Mouse (Mus musculus): ENCODE data around the gene H2-Q10. TPM values are rescaled to one million over a fixed set of nuclear protein-coding genes. Genes with fewer than 3 reads are reported as not detected.
"Not testable (repeated sequence)": the region's sequence is repeated elsewhere in the genome, so short reads cannot be mapped to it uniquely, and the experiment has no call there.

The H2-Q10 gene
- polyA plus RNA-seq, 1 experiment, result 5.8 TPM

GRCm38 (mm10) chr17:35504628-35505481, 35.0 kb downstream of the H2-Q10 start:
- Histone ChIP-seq H3K4me3 (ENCODE audit: insufficient read depth, low read length) (no peak overlapping the region), H3K4me1 (ENCODE audit: control insufficient read depth, insufficient read depth, low read length) (no peaks in the 10 kb centered on the region), H3K27ac (ENCODE audit: insufficient read depth, low read depth, low read length) (no peak overlapping the region)
- TF ChIP-seq CTCF (IDR thresholded peaks at IDR 0.05; ENCODE audit: low read depth, low read length) (no peak), POLR2A (IDR thresholded peaks at IDR 0.05; ENCODE audit: borderline replicate concordance, low read depth, low read length) (no peak)

DNA sequence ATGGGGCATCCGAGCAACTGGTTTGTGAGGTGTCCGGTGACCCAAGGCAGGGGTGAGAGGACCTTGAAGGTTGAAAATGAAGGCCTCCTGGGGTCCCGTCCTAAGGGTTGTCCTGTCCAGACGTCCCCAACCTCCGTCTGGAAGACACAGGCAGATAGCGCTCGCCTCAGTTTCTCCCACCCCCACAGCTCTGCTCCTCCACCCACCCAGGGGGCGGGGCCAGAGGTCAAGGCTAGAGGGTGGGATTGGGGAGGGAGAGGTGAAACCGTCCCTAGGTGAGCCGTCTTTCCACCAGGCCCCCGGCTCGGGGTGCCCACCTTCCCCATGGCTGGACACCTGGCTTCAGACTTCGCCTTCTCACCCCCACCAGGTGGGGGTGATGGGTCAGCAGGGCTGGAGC, 35.9 kb downstream of the H2-Q10 start, which contains the start of gene Pou5f1:
Gene Pou5f1 (plus strand): TSS at position 243 of the 400 bp plus-strand sequence.
- Histone ChIP-seq H3K4me1 (ENCODE audit: control insufficient read depth, insufficient read depth, low read length) (no peaks in the 10 kb centered on the region), H3K27ac (ENCODE audit: insufficient read depth, low read depth, low read length) (no peak within 1 kb of the TSS), H3K4me3 (ENCODE audit: insufficient read depth, low read length) (no peak within 1 kb of the TSS)
- TF ChIP-seq POLR2A (IDR thresholded peaks at IDR 0.05; ENCODE audit: borderline replicate concordance, low read depth, low read length), result no peak
- no peak for TF ChIP-seq CTCF (IDR thresholded peaks at IDR 0.05; ENCODE audit: low read depth, low read length)

DNA sequence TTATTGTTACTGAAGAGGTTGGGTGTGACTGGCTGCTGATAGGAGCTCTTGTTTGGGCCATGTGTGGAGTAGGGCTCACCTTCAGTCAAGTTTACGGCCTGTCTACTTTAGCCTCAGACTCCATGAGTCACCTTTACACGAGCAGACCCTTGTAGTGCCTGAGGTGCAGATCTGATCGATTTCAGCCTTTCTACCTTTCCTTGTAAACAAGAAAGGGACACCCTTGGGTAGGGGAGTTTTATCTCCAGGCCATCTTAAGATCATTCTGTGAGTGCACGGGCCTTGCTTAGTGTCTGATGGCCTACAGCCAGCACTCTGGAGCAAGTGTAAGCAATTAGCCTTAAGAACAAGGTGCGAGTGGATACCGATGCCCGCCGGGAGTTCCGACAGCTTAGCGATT, 37.0 kb downstream of the H2-Q10 start:
- H3K4me3 ChIP-seq (ENCODE audit: insufficient read depth, low read length), result no peak overlapping the region
- TF ChIP-seq CTCF (IDR thresholded peaks at IDR 0.05; ENCODE audit: low read depth, low read length) (no peak), POLR2A (IDR thresholded peaks at IDR 0.05; ENCODE audit: borderline replicate concordance, low read depth, low read length) (no peak)
- no peak overlapping the region for H3K27ac ChIP-seq (ENCODE audit: insufficient read depth, low read depth, low read length)
- H3K4me1 ChIP-seq (ENCODE audit: control insufficient read depth, insufficient read depth, low read length), result no peaks in the 10 kb centered on the region

- Histone ChIP-seq H3K4me1 (ENCODE audit: control insufficient read depth, insufficient read depth, low read length) (no peaks in the 10 kb centered on the region), H3K27ac (ENCODE audit: insufficient read depth, low read depth, low read length) (no peak overlapping the region), H3K4me3 (ENCODE audit: insufficient read depth, low read length) (no peak overlapping the region)
- TF ChIP-seq CTCF (IDR thresholded peaks at IDR 0.05; ENCODE audit: low read depth, low read length) (no peak), POLR2A (IDR thresholded peaks at IDR 0.05; ENCODE audit: borderline replicate concordance, low read depth, low read length) (no peak)
Observed at GRCm38 (mm10) chr17:35507556-35508260, 37.8 kb downstream of the H2-Q10 start.

- not testable (repeated sequence) for H3K4me1 ChIP-seq (ENCODE audit: control insufficient read depth, insufficient read depth, low read length); H3K27ac ChIP-seq (ENCODE audit: insufficient read depth, low read depth, low read length); H3K4me3 ChIP-seq (ENCODE audit: insufficient read depth, low read length)
Observed at GRCm38 (mm10) chr17:35508279-35508678, 38.4 kb downstream of the H2-Q10 start.

DNA sequence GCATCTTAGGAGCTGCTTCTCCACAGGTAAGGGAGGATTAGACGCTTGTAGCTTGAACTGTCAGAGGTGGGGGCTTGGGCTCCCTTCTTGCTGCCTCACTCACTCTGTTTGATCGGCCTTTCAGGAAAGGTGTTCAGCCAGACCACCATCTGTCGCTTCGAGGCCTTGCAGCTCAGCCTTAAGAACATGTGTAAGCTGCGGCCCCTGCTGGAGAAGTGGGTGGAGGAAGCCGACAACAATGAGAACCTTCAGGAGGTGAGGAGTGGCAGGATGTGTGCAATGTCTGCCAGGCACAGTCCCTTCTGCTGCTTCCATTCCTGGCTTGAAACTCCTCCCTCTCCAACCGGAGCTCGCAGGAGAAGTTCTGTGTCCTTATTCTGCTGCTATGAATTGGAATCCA, 39.4 kb downstream of the H2-Q10 start:
- no peaks in the 10 kb centered on the region for H3K4me1 ChIP-seq (ENCODE audit: control insufficient read depth, insufficient read depth, low read length)
- TF ChIP-seq CTCF (IDR thresholded peaks at IDR 0.05; ENCODE audit: low read depth, low read length) (no peak), POLR2A (IDR thresholded peaks at IDR 0.05; ENCODE audit: borderline replicate concordance, low read depth, low read length) (no peak)
- no peak overlapping the region for H3K4me3 ChIP-seq (ENCODE audit: insufficient read depth, low read length)
- no peak overlapping the region for H3K27ac ChIP-seq (ENCODE audit: insufficient read depth, low read depth, low read length)

DNA sequence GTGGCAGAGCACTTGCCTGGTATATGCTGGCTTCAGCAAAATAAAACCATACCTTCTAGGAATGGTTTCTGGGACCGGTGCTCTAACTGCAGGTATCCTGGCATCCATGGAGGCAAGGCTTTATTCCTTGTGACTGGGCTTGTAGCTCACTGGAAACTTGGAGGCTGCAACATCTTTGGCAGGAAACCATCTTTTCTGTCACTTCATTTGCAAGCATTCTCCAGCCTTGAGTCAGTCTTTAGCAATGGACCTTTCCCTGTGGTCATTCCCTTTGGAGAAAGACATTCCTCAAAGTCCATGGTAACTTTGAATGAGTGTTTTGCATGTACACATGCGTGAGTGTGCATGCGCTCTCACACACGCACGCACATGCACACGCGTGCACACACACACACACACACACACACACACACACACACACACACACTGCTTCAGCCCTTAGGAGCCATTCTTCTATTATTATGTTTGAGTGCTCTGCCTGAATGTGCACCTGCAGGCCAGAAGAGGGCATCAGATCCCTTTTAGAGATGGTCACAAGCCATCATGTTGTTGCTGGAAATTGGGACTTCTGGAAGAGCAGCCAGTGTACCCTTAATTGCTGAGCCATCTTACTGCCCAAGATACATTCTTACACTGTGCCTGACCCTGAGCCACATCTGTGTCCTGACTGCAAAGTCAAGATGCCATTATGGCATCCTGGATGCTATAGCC, 43.2 kb downstream of the H2-Q10 start:
- peaks cover 7% of the 10 kb centered on the region; the same call in 1 of the 2 replicates for H3K4me1 ChIP-seq (ENCODE audit: control insufficient read depth, insufficient read depth, low read length)
- no peak overlapping the region for H3K4me3 ChIP-seq (ENCODE audit: insufficient read depth, low read length)
- no peak for TF ChIP-seq POLR2A (IDR thresholded peaks at IDR 0.05; ENCODE audit: borderline replicate concordance, low read depth, low read length)
- TF ChIP-seq CTCF (IDR thresholded peaks at IDR 0.05; ENCODE audit: low read depth, low read length), result no peak
- no peak overlapping the region for H3K27ac ChIP-seq (ENCODE audit: insufficient read depth, low read depth, low read length)

- peaks cover 7% of the 10 kb centered on the region; the same call in 1 of the 2 replicates for H3K4me1 ChIP-seq (ENCODE audit: control insufficient read depth, insufficient read depth, low read length)
- no peak overlapping the region for H3K27ac ChIP-seq (ENCODE audit: insufficient read depth, low read depth, low read length)
- no peak overlapping the region for H3K4me3 ChIP-seq (ENCODE audit: insufficient read depth, low read length)
- TF ChIP-seq POLR2A (IDR thresholded peaks at IDR 0.05; ENCODE audit: borderline replicate concordance, low read depth, low read length) (no peak), CTCF (IDR thresholded peaks at IDR 0.05; ENCODE audit: low read depth, low read length) (no peak; the same call in 1 of the 2 replicates)
Observed at GRCm38 (mm10) chr17:35513886-35514285, 44.0 kb downstream of the H2-Q10 start.

GRCm38 (mm10) chr17:35514756-35515155, 44.9 kb downstream of the H2-Q10 start:
- Histone ChIP-seq H3K4me3 (ENCODE audit: insufficient read depth, low read length) (no peak overlapping the region), H3K4me1 (ENCODE audit: control insufficient read depth, insufficient read depth, low read length) (peaks cover 9% of the 10 kb centered on the region; the same call in 1 of the 2 replicates), H3K27ac (ENCODE audit: insufficient read depth, low read depth, low read length) (no peak overlapping the region)
- no peak for TF ChIP-seq POLR2A (IDR thresholded peaks at IDR 0.05; ENCODE audit: borderline replicate concordance, low read depth, low read length)
- no peak for TF ChIP-seq CTCF (IDR thresholded peaks at IDR 0.05; ENCODE audit: low read depth, low read length)

Measured in bone marrow macrophage, adult 2 months (primary cell).